Mouse (Mus musculus) olfactory bulb, adult 2 months (tissue): Measurements from ENCODE around the gene Gjc2. TPM values are rescaled to one million over a fixed set of nuclear protein-coding genes. Genes with fewer than 3 reads are reported as not detected.

Source experiments
- H3K27ac ChIP-seq: fragments of 200-500 bp; 2 replicates; pipeline ENCODE4 v1.5.1; 2012; ENCODE audit warnings: low read depth, low read length; ENCODE audit not compliant: insufficient read depth
- H3K4me1 ChIP-seq: fragments of 200-500 bp; 2 replicates; pipeline ENCODE4 v1.6.1; 2012; ENCODE audit warnings: low read length; ENCODE audit not compliant: control insufficient read depth, insufficient read depth
- H3K4me3 ChIP-seq: fragments of 200-500 bp; 2 replicates; pipeline ENCODE4 v1.5.1; 2012; ENCODE audit warnings: mild to moderate bottlenecking, low read depth, low read length, moderate library complexity; ENCODE audit not compliant: insufficient read depth
- CTCF ChIP-seq: fragments of 200-500 bp; IDR thresholded peaks from 2 replicates; pipeline ENCODE4 v1.5.1; 2012; ENCODE audit warnings: low read depth, mild to moderate bottlenecking, low read length, moderate library complexity; ENCODE audit not compliant: insufficient read depth
- POLR2A ChIP-seq: fragments of 200-500 bp; IDR thresholded peaks from 2 replicates; pipeline ENCODE4 v1.6.1; 2012; ENCODE audit warnings: mild to moderate bottlenecking, low read depth, low read length, moderate library complexity; ENCODE audit not compliant: insufficient read depth
- WGBS: fragments of 180-500 bp; shearing (Covaris S2); methylation state at CpG from one replicate; pipeline ENCODE4 v1.1.7; 2018; 5-methylcytosine and 5-hydroxymethylcytosine counted together
- polyA plus RNA-seq: library from polyadenylated mRNA; stranded (reverse); fragments of >200 nt; gene quantifications from 2 replicates; pipeline ENCODE4 v1.2.4, GENCODE M21; 2012; ENCODE audit warnings: low replicate concordance; ENCODE audit not compliant: missing spikeins, insufficient read depth, insufficient read length

Gjc2 gene
- polyA plus RNA-seq, 1 experiment: not detected

GRCm38 (mm10) chr11:59187706-59188105 lies 4.7 kb upstream of the Gjc2 start:
- WGBS: 74% methylated on average over 6 of the region's 6 CpGs
- H3K27ac ChIP-seq: no peak overlapping the region
- TF ChIP-seq POLR2A (no peak), CTCF (no peak)
- H3K4me1 ChIP-seq: peaks cover 10% of the 10 kb centered on the region; the same call in 1 of the 2 replicates
- no peak overlapping the region for H3K4me3 ChIP-seq

GRCm38 (mm10) chr11:59185490-59185889 lies 2.5 kb upstream of the Gjc2 start:
- Histone ChIP-seq H3K27ac (no peak overlapping the region), H3K4me1 (peaks cover 10% of the 10 kb centered on the region; the same call in 1 of the 2 replicates)
- WGBS: 90% methylated on average over 5 of the region's 5 CpGs

GRCm38 (mm10) chr11:59183821-59184220 lies 808 bp upstream of the Gjc2 start:
- peaks cover 4% of the 10 kb centered on the region; the same call in 1 of the 2 replicates for H3K4me1 ChIP-seq
- no peak overlapping the region for H3K4me3 ChIP-seq
- TF ChIP-seq POLR2A (no peak), CTCF (no peak)
- H3K27ac ChIP-seq: no peak overlapping the region
- 27% methylated on average over 3 of the region's 3 CpGs for WGBS

More at GRCm38 (mm10) chr11:59185490-59185889, 2.5 kb upstream of the Gjc2 start:
- no peak for TF ChIP-seq CTCF
- no peak for TF ChIP-seq POLR2A
- no peak overlapping the region for H3K4me3 ChIP-seq

GRCm38 (mm10) chr11:59176921-59177320 lies 6.1 kb downstream of the Gjc2 start:
- Histone ChIP-seq H3K4me3 (no peak overlapping the region), H3K4me1 (no peaks in the 10 kb centered on the region), H3K27ac (no peak overlapping the region)
- 8% methylated on average over 34 of the region's 34 CpGs for WGBS
- no peak for TF ChIP-seq POLR2A
- TF ChIP-seq CTCF: no peak

- TF ChIP-seq POLR2A: no peak
- no peak for TF ChIP-seq CTCF
- WGBS: 6% methylated on average over 48 of the region's 48 CpGs
- H3K4me3 ChIP-seq: no peak overlapping the region
- no peaks in the 10 kb centered on the region for H3K4me1 ChIP-seq
- H3K27ac ChIP-seq: no peak overlapping the region
Measured at GRCm38 (mm10) chr11:59176475-59176874, 6.5 kb downstream of the Gjc2 start.

- H3K27ac ChIP-seq: no peak overlapping the region
- H3K4me1 ChIP-seq: no peaks in the 10 kb centered on the region
- no peak overlapping the region for H3K4me3 ChIP-seq
- WGBS: 69% methylated on average over 6 of the region's 6 CpGs
- TF ChIP-seq CTCF (no peak), POLR2A (no peak)
Measured at GRCm38 (mm10) chr11:59174189-59174838, 8.7 kb downstream of the Gjc2 start.

GRCm38 (mm10) chr11:59170549-59170948 lies 12.5 kb downstream of the Gjc2 start:
- no peak overlapping the region for H3K4me3 ChIP-seq
- no peak overlapping the region for H3K27ac ChIP-seq
- no peaks in the 10 kb centered on the region for H3K4me1 ChIP-seq
- 70% methylated on average over 4 of the region's 4 CpGs for WGBS
- TF ChIP-seq POLR2A: no peak
- TF ChIP-seq CTCF: no peak

GRCm38 (mm10) chr11:59169807-59170206 lies 13.2 kb downstream of the Gjc2 start:
- 88% methylated on average over 3 of the region's 3 CpGs for WGBS
- no peaks in the 10 kb centered on the region for H3K4me1 ChIP-seq
- no peak for TF ChIP-seq CTCF
- H3K27ac ChIP-seq: no peak overlapping the region
- no peak overlapping the region for H3K4me3 ChIP-seq

GRCm38 (mm10) chr11:59165616-59166241 lies 17.3 kb downstream of the Gjc2 start:
- TF ChIP-seq POLR2A (no peak), CTCF (no peak)
- Histone ChIP-seq H3K4me3 (no peak overlapping the region), H3K4me1 (peaks cover 10% of the 10 kb centered on the region; the same call in 1 of the 2 replicates), H3K27ac (no peak overlapping the region)
- WGBS: 39% methylated on average over 2 of the region's 2 CpGs

- Histone ChIP-seq H3K27ac (no peak overlapping the region), H3K4me3 (no peak overlapping the region), H3K4me1 (peaks cover 10% of the 10 kb centered on the region; the same call in 1 of the 2 replicates)
- WGBS: 88% methylated on average over 9 of the region's 9 CpGs
- TF ChIP-seq CTCF: no peak
- TF ChIP-seq POLR2A: no peak
Measured at GRCm38 (mm10) chr11:59164384-59164783, 18.6 kb downstream of the Gjc2 start.
